Mouse (Mus musculus): Measurements from ENCODE around the gene Hist1h1b. TPM values are rescaled to one million over a fixed set of nuclear protein-coding genes. Genes with fewer than 3 reads are reported as not detected.
"Not testable (repeated sequence)": the region's sequence is repeated elsewhere in the genome, so short reads cannot be mapped to it uniquely, and the experiment has no call there.

The Hist1h1b gene
- polyA plus RNA-seq, 1 experiment: not detected

GRCm38 (mm10) chr13:21784311-21784710 is 3.9 kb upstream of the Hist1h1b start:
- Histone ChIP-seq H3K4me3 (ENCODE audit: control insufficient read depth, low read depth, low read length) (no peak overlapping the region), H3K27ac (ENCODE audit: control insufficient read depth, insufficient read depth, low read depth, low read length) (no peak overlapping the region), H3K36me3 (ENCODE audit: control insufficient read depth, insufficient read depth, low read length) (no peaks in the 10 kb centered on the region), H3K27me3 (ENCODE audit: control insufficient read depth, insufficient read depth, low read length) (peaks cover 2% of the 10 kb centered on the region; the same call in 1 of the 2 replicates), H3K4me1 (ENCODE audit: control insufficient read depth, insufficient read depth, low read length) (peaks cover 13% of the 10 kb centered on the region)
- no peak for TF ChIP-seq CTCF (IDR thresholded peaks at IDR 0.05; ENCODE audit: control insufficient read depth, insufficient read depth, insufficient replicate concordance, low read depth, low read length)
- no peak for TF ChIP-seq POLR2A (IDR thresholded peaks at IDR 0.05; ENCODE audit: control insufficient read depth, low read depth, low read length)

GRCm38 (mm10) chr13:21783734-21784161 is 3.3 kb upstream of the Hist1h1b start:
- H3K4me1 ChIP-seq (ENCODE audit: control insufficient read depth, insufficient read depth, low read length): peaks cover 17% of the 10 kb centered on the region

GRCm38 (mm10) chr13:21783255-21783617 is 2.8 kb upstream of the Hist1h1b start, which contains the start of gene Hist1h3i:
TSS of gene Hist1h3i (minus strand) at chr13:21783370.
- H3K36me3 ChIP-seq (ENCODE audit: control insufficient read depth, insufficient read depth, low read length): no peaks in the 10 kb centered on the region
- peaks cover 17% of the 10 kb centered on the region for H3K4me1 ChIP-seq (ENCODE audit: control insufficient read depth, insufficient read depth, low read length)

More at GRCm38 (mm10) chr13:21783734-21784161, 3.3 kb upstream of the Hist1h1b start:
- H3K36me3 ChIP-seq (ENCODE audit: control insufficient read depth, insufficient read depth, low read length): no peaks in the 10 kb centered on the region
- TF ChIP-seq POLR2A (IDR thresholded peaks at IDR 0.05; ENCODE audit: control insufficient read depth, low read depth, low read length): no peak
- no peak overlapping the region for H3K27ac ChIP-seq (ENCODE audit: control insufficient read depth, insufficient read depth, low read depth, low read length)
- H3K27me3 ChIP-seq (ENCODE audit: control insufficient read depth, insufficient read depth, low read length): peaks cover 2% of the 10 kb centered on the region; the same call in 1 of the 2 replicates
- no peak overlapping the region for H3K4me3 ChIP-seq (ENCODE audit: control insufficient read depth, low read depth, low read length)

GRCm38 (mm10) chr13:21782361-21783254 is 2.2 kb upstream of the Hist1h1b start:
- not testable (repeated sequence) for H3K36me3 ChIP-seq (ENCODE audit: control insufficient read depth, insufficient read depth, low read length); H3K27me3 ChIP-seq (ENCODE audit: control insufficient read depth, insufficient read depth, low read length)
- H3K4me1 ChIP-seq (ENCODE audit: control insufficient read depth, insufficient read depth, low read length): peaks cover 17% of the 10 kb centered on the region
- H3K4me3 ChIP-seq (ENCODE audit: control insufficient read depth, low read depth, low read length): peak overlapping the region; percentile 36
- peak overlapping the region; percentile 13; the same call in 1 of the 2 replicates for H3K27ac ChIP-seq (ENCODE audit: control insufficient read depth, insufficient read depth, low read depth, low read length)

More at GRCm38 (mm10) chr13:21783255-21783617, 2.8 kb upstream of the Hist1h1b start, which contains the start of gene Hist1h3i:
- peaks cover 2% of the 10 kb centered on the region; the same call in 1 of the 2 replicates for H3K27me3 ChIP-seq (ENCODE audit: control insufficient read depth, insufficient read depth, low read length)
- TF ChIP-seq CTCF (IDR thresholded peaks at IDR 0.05; ENCODE audit: control insufficient read depth, insufficient read depth, insufficient replicate concordance, low read depth, low read length): no peak
- no peak for TF ChIP-seq POLR2A (IDR thresholded peaks at IDR 0.05; ENCODE audit: control insufficient read depth, low read depth, low read length)
- H3K4me3 ChIP-seq (ENCODE audit: control insufficient read depth, low read depth, low read length): peak within 1 kb of the TSS; percentile 36
- peak within 1 kb of the TSS; percentile 25; the same call in 1 of the 2 replicates for H3K27ac ChIP-seq (ENCODE audit: control insufficient read depth, insufficient read depth, low read depth, low read length)

- TF ChIP-seq POLR2A (IDR thresholded peaks at IDR 0.05; ENCODE audit: control insufficient read depth, low read depth, low read length): no peak
- no peak for TF ChIP-seq CTCF (IDR thresholded peaks at IDR 0.05; ENCODE audit: control insufficient read depth, insufficient read depth, insufficient replicate concordance, low read depth, low read length)
- Histone ChIP-seq H3K27me3 (ENCODE audit: control insufficient read depth, insufficient read depth, low read length) (peaks cover 2% of the 10 kb centered on the region; the same call in 1 of the 2 replicates), H3K4me1 (ENCODE audit: control insufficient read depth, insufficient read depth, low read length) (peaks cover 17% of the 10 kb centered on the region), H3K27ac (ENCODE audit: control insufficient read depth, insufficient read depth, low read depth, low read length) (no peak overlapping the region), H3K36me3 (ENCODE audit: control insufficient read depth, insufficient read depth, low read length) (no peaks in the 10 kb centered on the region), H3K4me3 (ENCODE audit: control insufficient read depth, low read depth, low read length) (no peak overlapping the region)
Measured at GRCm38 (mm10) chr13:21781639-21782038, 1.2 kb upstream of the Hist1h1b start.

- Histone ChIP-seq H3K4me3 (ENCODE audit: control insufficient read depth, low read depth, low read length) (no peak overlapping the region), H3K27ac (ENCODE audit: control insufficient read depth, insufficient read depth, low read depth, low read length) (no peak overlapping the region), H3K27me3 (ENCODE audit: control insufficient read depth, insufficient read depth, low read length) (peaks cover 2% of the 10 kb centered on the region; the same call in 1 of the 2 replicates), H3K4me1 (ENCODE audit: control insufficient read depth, insufficient read depth, low read length) (peaks cover 17% of the 10 kb centered on the region), H3K36me3 (ENCODE audit: control insufficient read depth, insufficient read depth, low read length) (no peaks in the 10 kb centered on the region)
- no peak for TF ChIP-seq POLR2A (IDR thresholded peaks at IDR 0.05; ENCODE audit: control insufficient read depth, low read depth, low read length)
- no peak for TF ChIP-seq CTCF (IDR thresholded peaks at IDR 0.05; ENCODE audit: control insufficient read depth, insufficient read depth, insufficient replicate concordance, low read depth, low read length)
Measured at GRCm38 (mm10) chr13:21781021-21781555, 663 bp upstream of the Hist1h1b start.
